Mouse (Mus musculus) myocyte (in vitro differentiated cells): ENCODE measurements around the gene Srp72. TPM values are rescaled to one million over a fixed set of nuclear protein-coding genes. Genes with fewer than 3 reads are reported as not detected.

Experiments used
- H3K27me3 ChIP-seq: one replicate; pipeline ENCODE4 v1.6.1; 2011; ENCODE audit not compliant: control insufficient read depth, insufficient read depth, insufficient read length
- H3K36me3 ChIP-seq: one replicate; pipeline ENCODE4 v1.6.1; 2011; ENCODE audit not compliant: control insufficient read depth, insufficient read depth
- H3K4me2 ChIP-seq: one replicate; pipeline ENCODE4 v1.6.1; 2011; ENCODE audit warnings: low read depth, control low read depth
- H3K4me3 ChIP-seq: one replicate; pipeline ENCODE4 v1.5.1; 2011; ENCODE audit warnings: mild to moderate bottlenecking, control low read depth, moderate library complexity
- H3K79me2 ChIP-seq: one replicate; pipeline ENCODE4 v1.6.1; 2011; ENCODE audit not compliant: control insufficient read depth, insufficient read depth
- H3ac ChIP-seq: one replicate; pipeline ENCODE4 v1.6.1; 2011; ENCODE audit not compliant: control insufficient read depth, insufficient read length
- CEBPB ChIP-seq: IDR thresholded peaks from 2 replicates; pipeline ENCODE4 v1.6.1; 2011; ENCODE audit warnings: mild to moderate bottlenecking, moderate library complexity; ENCODE audit not compliant: poor library complexity, insufficient read depth, severe bottlenecking
- E2F4 ChIP-seq: IDR thresholded peaks from one replicate; pipeline ENCODE4 v1.6.1; 2011; ENCODE audit warnings: mild to moderate bottlenecking, control low read depth, moderate library complexity; ENCODE audit not compliant: insufficient read depth
- MAX ChIP-seq: IDR thresholded peaks from one replicate; pipeline ENCODE4 v1.6.1; 2011; ENCODE audit warnings: low read depth, mild to moderate bottlenecking, control low read depth
- MYOD1 ChIP-seq, 3 experiments: IDR thresholded peaks; one replicate each; pipeline ENCODE4 v1.6.1; 2011; ENCODE audit warnings: control low read depth in 2 of 3, low read depth in 2 of 3, mild to moderate bottlenecking in 2 of 3, moderate library complexity in 1 of 3; ENCODE audit not compliant: insufficient read length in 2 of 3, control insufficient read depth in 1 of 3
- MYOG ChIP-seq, 3 experiments: IDR thresholded peaks; one replicate each; pipeline ENCODE4 v1.6.1; 2011; ENCODE audit warnings: control low read depth in 2 of 3, low read depth in 2 of 3, mild to moderate bottlenecking in 2 of 3; ENCODE audit not compliant: insufficient read length in 2 of 3, control insufficient read depth in 1 of 3, insufficient read depth in 1 of 3
- POLR2A ChIP-seq: IDR thresholded peaks from one replicate; pipeline ENCODE4 v1.6.1; 2011; ENCODE audit warnings: low read depth, mild to moderate bottlenecking, control low read depth, moderate library complexity; ENCODE audit not compliant: insufficient read length
- POLR2AphosphoS2 ChIP-seq: IDR thresholded peaks from one replicate; pipeline ENCODE4 v1.6.1; 2011; ENCODE audit warnings: low read depth, control low read depth; ENCODE audit not compliant: insufficient read length
- REST ChIP-seq: IDR thresholded peaks from one replicate; pipeline ENCODE4 v1.6.1; 2011; ENCODE audit warnings: mild to moderate bottlenecking, control low read depth, moderate library complexity; ENCODE audit not compliant: insufficient read depth, insufficient read length
- SRF ChIP-seq: IDR thresholded peaks from one replicate; pipeline ENCODE4 v1.6.1; 2011; ENCODE audit warnings: low read depth; ENCODE audit not compliant: control insufficient read depth, insufficient read length
- TCF12 ChIP-seq: IDR thresholded peaks from one replicate; pipeline ENCODE4 v1.6.1; 2011; ENCODE audit warnings: mild to moderate bottlenecking, control low read depth; ENCODE audit not compliant: poor library complexity, insufficient read depth, severe bottlenecking
- TCF3 ChIP-seq: IDR thresholded peaks from one replicate; pipeline ENCODE4 v1.6.1; 2011; ENCODE audit warnings: low read depth, control low read depth; ENCODE audit not compliant: insufficient read length
- USF1 ChIP-seq: IDR thresholded peaks from one replicate; pipeline ENCODE4 v1.6.1; 2011; ENCODE audit warnings: low read depth, mild to moderate bottlenecking, control low read depth, moderate library complexity
- polyA plus RNA-seq: library from polyadenylated mRNA; unstranded; fragments of >200 nt; fragmentation: generic; extraction: Trizol; gene quantifications from one replicate; pipeline ENCODE4 v1.2.1, GENCODE M21; 2012; ENCODE audit warnings: missing spikeins

The Srp72 gene
- polyA plus RNA-seq, 1 experiment: 54.2 TPM

DNA sequence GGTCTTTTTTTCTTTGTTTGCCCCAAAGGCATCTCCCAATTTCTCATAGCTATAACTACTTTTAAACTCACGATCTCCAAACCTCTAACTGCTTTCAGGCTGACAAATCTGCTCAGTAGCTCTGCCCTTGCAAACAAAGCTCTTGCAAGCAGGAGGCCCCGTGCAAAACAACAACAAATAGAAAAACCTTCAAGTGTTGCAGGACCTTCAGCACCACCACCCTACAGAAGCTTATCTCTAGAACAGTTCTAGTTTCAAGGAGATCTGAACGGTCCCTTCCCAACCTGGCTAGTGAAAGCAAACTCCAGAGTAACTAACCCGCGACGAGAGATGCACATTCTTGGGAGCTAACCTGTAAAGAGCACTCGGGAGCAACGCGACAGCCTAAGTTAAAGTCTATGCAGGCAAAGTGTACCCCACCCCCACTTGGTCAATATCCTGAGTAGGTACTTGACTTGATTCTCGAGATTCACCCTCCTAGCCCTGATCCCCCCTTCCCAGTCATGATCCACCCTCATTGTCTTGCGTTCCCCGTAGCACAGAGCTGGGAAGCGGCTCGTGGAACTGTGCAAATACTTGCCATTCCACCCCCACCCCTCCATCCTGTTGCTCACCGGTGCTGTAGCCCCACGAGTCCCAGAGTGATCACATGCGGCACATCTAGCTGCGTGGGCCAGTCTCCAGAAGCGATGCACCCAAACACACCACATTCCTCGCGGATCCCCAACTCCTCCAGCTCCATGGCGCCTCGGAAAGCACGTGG, 24.0 kb upstream of the Srp72 start:
- Histone ChIP-seq H3K4me3 (peak overlapping the region; percentile 91), H3K4me2 (peak overlapping the region; percentile 95), H3K27me3 (no peaks in the 10 kb centered on the region), H3K79me2 (peaks cover 84% of the 10 kb centered on the region), H3K36me3 (no peaks in the 10 kb centered on the region), H3ac (peak overlapping the region; percentile 59)
- TF ChIP-seq MAX: peak; percentile 49
- no peak for TF ChIP-seq TCF12
- TF ChIP-seq POLR2A: no peak
- no peak for TF ChIP-seq MYOD1 (IDR thresholded peaks at IDR 0.05; ENCODE audit: control insufficient read depth in 1 of 3, insufficient read length in 2 of 3, low read depth in 2 of 3)
- TF ChIP-seq TCF3: no peak
- TF ChIP-seq CEBPB: no peak
- no peak for TF ChIP-seq SRF
- TF ChIP-seq USF1: peak; percentile 6

DNA sequence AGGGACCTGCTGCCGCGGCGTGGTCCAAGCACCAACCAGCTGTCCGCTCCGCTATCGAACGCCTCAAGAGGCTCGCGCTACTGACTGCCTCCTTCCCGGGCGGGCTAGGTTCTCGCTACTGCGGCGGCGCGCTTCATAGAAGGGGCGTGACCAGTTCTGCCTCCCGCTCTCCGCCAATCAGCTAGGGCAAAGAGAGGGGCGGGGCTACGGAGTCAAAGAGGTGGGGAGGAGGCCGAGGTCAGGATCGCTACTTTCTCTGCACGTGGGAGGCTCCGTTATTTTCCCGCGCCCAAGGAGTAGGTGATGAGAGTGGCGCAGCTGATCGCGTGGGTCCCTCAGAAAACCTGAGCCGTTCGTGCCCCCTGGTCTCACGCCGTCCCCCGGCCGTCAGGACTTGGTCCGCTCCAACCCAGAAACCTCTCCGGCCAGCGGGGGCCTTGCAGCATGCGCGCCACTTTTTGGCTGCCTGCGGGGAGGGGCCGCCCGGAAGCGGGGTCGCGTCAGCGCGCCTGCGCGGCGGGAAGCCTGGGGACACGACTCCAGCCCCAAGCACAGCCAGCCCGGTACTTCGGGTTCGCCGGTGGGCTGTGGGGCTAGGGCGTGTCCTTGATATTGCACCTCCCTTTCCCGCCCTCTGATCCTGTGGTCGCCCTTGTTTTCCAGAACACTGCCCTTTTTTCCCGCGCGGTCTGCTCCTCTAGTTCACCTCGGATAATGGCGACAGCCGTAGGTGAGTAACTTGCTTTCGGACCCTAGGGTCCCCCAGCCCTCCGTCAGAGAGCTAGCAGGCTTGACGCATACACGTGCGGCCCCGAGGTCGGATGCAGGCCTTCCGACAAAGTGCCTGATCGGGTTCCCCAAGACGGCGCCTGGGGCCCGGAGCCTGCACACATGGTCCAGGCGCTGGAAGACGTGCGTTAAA, 23.1 kb upstream of the Srp72 start, which contains the start of the genes Paics and Ppat:
Paics (plus strand) TSS at position 202 of the 922 bp plus-strand sequence.
Ppat (minus strand) TSS at position 473 of the 922 bp plus-strand sequence.
- H3K4me3 ChIP-seq: peak within 1 kb of the TSS; percentile 91
- peaks cover 2% of the 10 kb centered on the region for H3K36me3 ChIP-seq
- peaks cover 77% of the 10 kb centered on the region for H3K79me2 ChIP-seq
- peak within 1 kb of the TSS; percentile 95 for H3K4me2 ChIP-seq
- H3ac ChIP-seq: peak within 1 kb of the TSS; percentile 59
- TF ChIP-seq MYOG (IDR thresholded peaks at IDR 0.05; ENCODE audit: control insufficient read depth in 1 of 3, insufficient read depth in 1 of 3, insufficient read length in 2 of 3, low read depth in 2 of 3): peak in 2 of 3 experiments; percentile 73 to 80
- TF ChIP-seq TCF12: no peak
- TF ChIP-seq CEBPB: no peak
- TF ChIP-seq POLR2AphosphoS2: peak; percentile 98
- TF ChIP-seq MYOD1 (IDR thresholded peaks at IDR 0.05; ENCODE audit: control insufficient read depth in 1 of 3, insufficient read length in 2 of 3, low read depth in 2 of 3): peak in 2 of 3 experiments; percentile 58 to 78
- TF ChIP-seq MAX: peak; percentile 4
- no peak for TF ChIP-seq TCF3
- TF ChIP-seq POLR2A: peak; percentile 100
- TF ChIP-seq E2F4: peak; percentile 30
- TF ChIP-seq USF1: no peak
- no peak for TF ChIP-seq SRF
- peak; percentile 17 for TF ChIP-seq REST
- no peaks in the 10 kb centered on the region for H3K27me3 ChIP-seq

- H3K4me2 ChIP-seq: peak overlapping the region; percentile 95
- peak overlapping the region; percentile 59 for H3ac ChIP-seq
- no peaks in the 10 kb centered on the region for H3K27me3 ChIP-seq
- peak overlapping the region; percentile 91 for H3K4me3 ChIP-seq
- peaks cover 67% of the 10 kb centered on the region for H3K79me2 ChIP-seq
- TF ChIP-seq SRF (no peak), TCF3 (no peak), MYOG (IDR thresholded peaks at IDR 0.05; ENCODE audit: control insufficient read depth in 1 of 3, insufficient read depth in 1 of 3, insufficient read length in 2 of 3, low read depth in 2 of 3) (no peak), MYOD1 (IDR thresholded peaks at IDR 0.05; ENCODE audit: control insufficient read depth in 1 of 3, insufficient read length in 2 of 3, low read depth in 2 of 3) (no peak), TCF12 (no peak), REST (no peak), CEBPB (no peak), MAX (no peak), POLR2AphosphoS2 (no peak), E2F4 (no peak), POLR2A (no peak), USF1 (no peak)
- peaks cover 12% of the 10 kb centered on the region for H3K36me3 ChIP-seq
Measured at GRCm38 (mm10) chr5:76952112-76953040, 22.1 kb upstream of the Srp72 start.
